Mouse (Mus musculus) MEL (cell line): ENCODE measurements at regions not wholly inside any gene's neighbourhood (a gene's known extent, or its start where the extent isn't known, plus 50 kb on each side); places are given as distances from the start of the nearest gene placed in this dataset.

ENCODE experiments used
- BHLHE40 ChIP-seq: IDR thresholded peaks from 2 replicates; pipeline ENCODE4 v1.6.1; 2012; ENCODE audit warnings: low read depth, mild to moderate bottlenecking, inconsistent platforms, low read length, improper control_type of control experiment, borderline replicate concordance
- CHD1 ChIP-seq: IDR thresholded peaks from 2 replicates; pipeline ENCODE4 v1.6.1; 2012; ENCODE audit warnings: low read depth, mild to moderate bottlenecking, inconsistent platforms, low read length, improper control_type of control experiment
- CTCF ChIP-seq, 3 experiments: IDR thresholded peaks in 2 of 3; conservative IDR thresholded peaks in 1 of 3; 2 replicates each; pipeline ENCODE4 v1.5.1; 2011 to 2012; ENCODE audit warnings: low read length in 3 of 3, low read depth in 2 of 3, mild to moderate bottlenecking in 2 of 3, improper control_type of control experiment in 1 of 3, inconsistent platforms in 1 of 3, mixed read lengths in 1 of 3, moderate library complexity in 1 of 3; ENCODE audit not compliant: control insufficient read depth in 1 of 3, insufficient read depth in 1 of 3, poor library complexity in 1 of 3, severe bottlenecking in 1 of 3
- E2F4 ChIP-seq: IDR thresholded peaks from 2 replicates; pipeline ENCODE4 v1.6.1; 2011; ENCODE audit warnings: low read depth, low read length, improper control_type of control experiment, borderline replicate concordance
- EP300 ChIP-seq, 2 experiments: IDR thresholded peaks; 2 replicates each; pipeline ENCODE4 v1.6.1; 2011; ENCODE audit warnings: improper control_type of control experiment in 2 of 2, low read length in 2 of 2, low read depth in 1 of 2, mild to moderate bottlenecking in 1 of 2
- ETS1 ChIP-seq: IDR thresholded peaks from 2 replicates; pipeline ENCODE4 v1.6.1; 2012; ENCODE audit warnings: low read depth, mild to moderate bottlenecking, inconsistent platforms, low read length, improper control_type of control experiment, moderate library complexity
- HCFC1 ChIP-seq: IDR thresholded peaks from 2 replicates; pipeline ENCODE4 v1.6.1; 2012; ENCODE audit warnings: low read depth, mild to moderate bottlenecking, inconsistent platforms, low read length, improper control_type of control experiment, moderate library complexity
- MAZ ChIP-seq: IDR thresholded peaks from 2 replicates; pipeline ENCODE4 v1.6.1; 2012; ENCODE audit warnings: low read depth, mild to moderate bottlenecking, inconsistent platforms, low read length, improper control_type of control experiment
- POLR2A ChIP-seq, 2 experiments: IDR thresholded peaks; 2 replicates each; pipeline ENCODE4 v1.6.1; 2011 to 2012; ENCODE audit warnings: low read length in 2 of 2, mild to moderate bottlenecking in 2 of 2, control low read depth in 1 of 2, improper control_type of control experiment in 1 of 2, low read depth in 1 of 2, moderate library complexity in 1 of 2; ENCODE audit not compliant: control insufficient read depth in 1 of 2, insufficient read depth in 1 of 2, poor library complexity in 1 of 2
- POLR2AphosphoS2 ChIP-seq: IDR thresholded peaks from 2 replicates; pipeline ENCODE4 v1.6.1; 2011; ENCODE audit warnings: low read length, improper control_type of control experiment
- RAD21 ChIP-seq: IDR thresholded peaks from 2 replicates; pipeline ENCODE4 v1.6.1; 2011; ENCODE audit warnings: mild to moderate bottlenecking, low read depth, low read length, improper control_type of control experiment
- SIN3A ChIP-seq: IDR thresholded peaks from 2 replicates; pipeline ENCODE4 v1.6.1; 2012; ENCODE audit warnings: low read length, improper control_type of control experiment, inconsistent platforms
- TCF12 ChIP-seq: IDR thresholded peaks from 2 replicates; pipeline ENCODE4 v1.6.1; 2014; ENCODE audit warnings: low read depth, mild to moderate bottlenecking, inconsistent platforms, low read length, improper control_type of control experiment, moderate library complexity
- ZKSCAN1 ChIP-seq: IDR thresholded peaks from 2 replicates; pipeline ENCODE4 v1.6.1; 2012; ENCODE audit warnings: low read depth, mild to moderate bottlenecking, inconsistent platforms, low read length, improper control_type of control experiment, moderate library complexity

DNA sequence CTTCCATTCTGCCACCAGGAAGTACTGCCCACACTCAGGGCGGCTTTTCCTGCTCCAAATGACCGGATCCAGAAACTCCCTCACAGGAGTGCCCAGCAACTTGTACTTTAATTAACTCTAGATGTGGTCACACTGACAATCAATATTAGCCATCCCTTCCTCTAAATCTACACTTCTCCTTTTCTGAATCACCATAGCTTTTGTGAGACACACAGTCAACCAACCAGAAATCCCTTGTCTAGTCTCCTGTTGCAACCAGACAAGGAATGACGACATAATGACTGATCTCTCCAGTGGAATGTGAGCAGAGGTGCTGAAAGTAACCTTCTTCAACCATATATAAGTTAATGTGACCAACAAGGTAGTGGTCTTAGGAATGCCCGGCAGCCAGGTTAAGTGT lies 277.0 kb upstream of the Acvr2a start:
- TF ChIP-seq MAZ, result no peak
- no peak for TF ChIP-seq CHD1
- no peak for TF ChIP-seq EP300 (IDR thresholded peaks at IDR 0.05; ENCODE audit: low read depth in 1 of 2, low read length in 2 of 2)
- TF ChIP-seq RAD21, result no peak
- no peak for TF ChIP-seq POLR2A (IDR thresholded peaks at IDR 0.05; ENCODE audit: control insufficient read depth in 1 of 2, insufficient read depth in 1 of 2, low read depth in 1 of 2, low read length in 2 of 2, poor library complexity in 1 of 2)
- no peak for TF ChIP-seq ZKSCAN1
- TF ChIP-seq ETS1, result no peak
- no peak for TF ChIP-seq TCF12
- no peak for TF ChIP-seq CTCF (IDR thresholded peaks at IDR 0.05 in 2 of 3, conservative IDR thresholded peaks at IDR 0.05 in 1 of 3; ENCODE audit: control insufficient read depth in 1 of 3, insufficient read depth in 1 of 3, low read depth in 2 of 3, low read length in 3 of 3, poor library complexity in 1 of 3, severe bottlenecking in 1 of 3)
- TF ChIP-seq SIN3A, result no peak
- no peak for TF ChIP-seq HCFC1
- TF ChIP-seq E2F4, result no peak
- TF ChIP-seq POLR2AphosphoS2, result no peak
- TF ChIP-seq BHLHE40, result no peak
